Mouse (Mus musculus): Measurements from ENCODE around the gene Aven.

DNA sequence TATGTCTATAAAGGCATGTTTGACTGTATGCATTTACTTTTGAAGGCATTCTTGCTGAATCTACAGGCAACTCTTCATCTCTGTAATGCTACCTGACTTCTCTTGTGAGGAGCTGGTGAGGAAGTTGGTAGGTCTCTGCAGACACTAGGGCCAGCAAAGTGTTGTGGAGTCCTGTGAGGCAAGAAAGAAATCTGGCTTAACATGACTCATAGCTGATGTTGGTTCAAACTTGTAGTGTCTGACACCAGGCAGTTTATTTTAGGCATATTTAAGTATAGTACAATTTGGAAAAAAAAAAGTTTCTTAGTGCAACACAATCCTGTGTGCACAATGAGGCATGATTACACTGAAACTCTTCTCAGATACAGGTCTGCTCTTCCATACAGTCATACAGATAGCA is 23.2 kb upstream of the Aven start:
- TF ChIP-seq CTCF (IDR thresholded peaks at IDR 0.05; ENCODE audit: low read depth) (no peak), EP300 (IDR thresholded peaks at IDR 0.05; ENCODE audit: low read depth) (no peak)

All from liver, postnatal 0 days (tissue).